Mouse (Mus musculus) heart, embryonic 14.5 days (tissue): ENCODE results near the gene Tent4a. TPM values are rescaled to one million over a fixed set of nuclear protein-coding genes. Genes with fewer than 3 reads are reported as not detected.

Experiments
- polyA plus RNA-seq: library from polyadenylated mRNA; unstranded; fragments of >200 nt; fragmentation: Nextera tagmentation; extraction: Ambion mirVana; gene quantifications from 2 replicates; pipeline ENCODE4 v1.2.1, GENCODE M21; 2014

Gene Tent4a
- polyA plus RNA-seq, 1 experiment from 2014 or later, result 5.6 TPM

Other genes with a start within 250 kb of the Tent4a start
- gene Nsun2, start 871 bp downstream of the Tent4a start, polyA plus RNA-seq, result 61.3 and 64.2 TPM in 2 replicates
- 6.5 and 8.7 TPM in 2 replicates for gene Srd5a1, start 76.8 kb upstream of the Tent4a start, polyA plus RNA-seq
- 0.74 and 1.0 TPM in 2 replicates for gene Ube2ql1, start 205.3 kb upstream of the Tent4a start, polyA plus RNA-seq